9 mouse cellular contexts compared by ENCODE assay signal in the genomic region with DNA sequence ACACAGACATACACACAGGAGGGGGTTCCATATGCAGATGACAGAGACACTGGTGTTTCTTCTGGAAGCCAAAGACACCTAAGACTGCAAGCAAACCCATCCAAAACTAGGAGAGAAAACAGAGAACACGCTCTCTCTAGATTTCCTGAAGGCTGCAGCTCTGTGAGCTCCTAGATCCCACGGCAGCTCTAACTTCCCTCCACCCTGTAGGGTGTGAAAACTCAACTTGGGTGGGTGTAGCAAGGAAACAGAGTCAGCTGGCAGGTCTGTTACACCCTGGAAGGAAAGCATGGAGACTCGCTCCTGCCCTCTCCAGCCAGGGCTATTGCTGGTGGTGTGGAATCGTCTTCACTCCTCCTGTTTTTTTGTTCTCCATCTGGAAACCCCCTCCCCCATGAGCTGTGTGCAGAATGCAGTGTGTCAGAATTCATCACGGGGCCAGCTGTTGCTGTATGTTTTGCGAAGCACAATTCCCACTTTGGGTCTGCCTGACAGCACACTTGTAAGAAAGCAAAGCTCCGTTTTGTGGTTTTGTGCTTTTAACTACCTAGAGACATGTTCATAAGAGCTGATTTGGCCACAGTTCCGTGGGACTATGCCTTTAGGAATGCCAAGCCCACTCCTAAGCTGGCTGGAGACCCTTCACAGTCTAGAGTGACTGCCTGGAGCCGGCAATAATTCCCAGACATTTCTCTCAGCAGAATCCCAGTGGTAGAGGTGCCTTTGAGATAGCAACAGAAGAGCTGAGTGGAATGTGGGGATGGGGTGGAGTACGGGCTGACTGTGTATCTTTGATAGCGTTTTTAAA. TPM values are rescaled to one million over a fixed set of nuclear protein-coding genes. Genes with fewer than 3 reads are reported as not detected.
DNase-seq lines count a peak whose midpoint lies in the region; ATAC-seq lines count a peak whose summit lies in the region.
"Had no signal": no experiment of that assay in that cellular context is flagged by ENCODE, and none has a peak within 500 bp of the region (broad histone marks: within the 10 kb centered on the region; RNA-seq: fewer than 3 reads in every experiment).

No protein-coding gene starts in this region.

- ATAC-seq in cerebellum, adult (ENCODE audit: insufficient number of reproducible peaks, low FRiP score, low TSS enrichment) = no peak
- ATAC-seq in erythroid progenitor cell, adult 5-6 weeks (replicated peaks; ENCODE audit: low FRiP score, poor library complexity, severe bottlenecking) = no peak

- peak; percentile 42 to 63 for DNase-seq in frontal cortex, postnatal 36 days (ENCODE audit: low spot score in 2 of 2)
- no peak for DNase-seq in frontal cortex, postnatal 25 days (ENCODE audit: low spot score in 2 of 2)
- peak; percentile 43 to 65 for DNase-seq in right cerebral cortex, adult 2 months (ENCODE audit: low spot score in 2 of 2)
- no peak for DNase-seq in right cerebral cortex, postnatal 4 days
- DNase-seq in mesoderm, embryonic 11.5 days (ENCODE audit: low read depth, low spot score) = peak; percentile 49
- DNase-seq in cerebellum, postnatal 36 days = no peak

RNA-seq across cellular contexts. Expression of a gene that starts 11.7 kb away (rescaled TPM):
- not detected in 2 replicates for total RNA-seq in erythroid progenitor cell, adult 5-6 weeks (2015; ENCODE audit: low replicate concordance)
- not detected in 2 replicates for total RNA-seq in erythroid progenitor cell, adult 5-6 weeks (2017; ENCODE audit: low replicate concordance)
- total RNA-seq: hematopoietic stem cell, adult 5-6 weeks had no signal

Comparison
In these comparisons a context has a peak if more than half of its experiments do, and no peak if none do; other contexts are left out.
1. DNase-seq: peak in frontal cortex, postnatal 36 days (2 of 2), right cerebral cortex, adult 2 months (2 of 2) and mesoderm, embryonic 11.5 days (single experiment); none in frontal cortex, postnatal 25 days (0 of 2), right cerebral cortex, postnatal 4 days (single experiment) and cerebellum, postnatal 36 days (0 of 2).